Mouse (Mus musculus) liver, embryonic 12.5 days (tissue): Measurements from ENCODE around the gene Kmt2c. TPM values are rescaled to one million over a fixed set of nuclear protein-coding genes. Genes with fewer than 3 reads are reported as not detected.
A peak's percentile ranks its signal among the peaks of the same experiment; 100 is the strongest.

Experiments used
- ATAC-seq: fragments of 200-750 bp; cut with Nextera tagmentation; 2 replicates; pipeline ENCODE4 v1.8.0; 2017; ENCODE audit warnings: moderate number of reproducible peaks, mild to moderate bottlenecking, moderate library complexity
- H3K27ac ChIP-seq: fragments of 300-500 bp; sonication (generic); 2 replicates; pipeline ENCODE4 v1.5.1; 2016; ENCODE audit warnings: mild to moderate bottlenecking
- H3K27me3 ChIP-seq: fragments of 300-500 bp; sonication (generic); replicated peaks from 2 replicates; pipeline ENCODE4 v1.6.1; 2016; ENCODE audit warnings: mild to moderate bottlenecking, moderate library complexity
- H3K36me3 ChIP-seq: fragments of 300-500 bp; sonication (generic); 2 replicates; pipeline ENCODE4 v1.6.1; 2016; ENCODE audit warnings: mild to moderate bottlenecking, moderate library complexity
- H3K4me1 ChIP-seq: fragments of 300-500 bp; sonication (generic); 2 replicates; pipeline ENCODE4 v1.6.1; 2016
- H3K4me2 ChIP-seq: fragments of 300-500 bp; sonication (generic); 2 replicates; pipeline ENCODE4 v1.6.1; 2016; ENCODE audit warnings: mild to moderate bottlenecking, moderate library complexity
- H3K4me3 ChIP-seq: fragments of 300-500 bp; sonication (generic); 2 replicates; pipeline ENCODE4 v1.5.1; 2016; ENCODE audit warnings: mild to moderate bottlenecking, moderate library complexity
- H3K9ac ChIP-seq: fragments of 300-500 bp; sonication (generic); 2 replicates; pipeline ENCODE4 v1.6.1; 2016; ENCODE audit warnings: mild to moderate bottlenecking, moderate library complexity
- H3K9me3 ChIP-seq: fragments of 300-500 bp; sonication (generic); replicated peaks from 2 replicates; pipeline ENCODE4 v1.6.1; 2016; ENCODE audit warnings: mild to moderate bottlenecking, moderate library complexity
- WGBS: fragments of 180-500 bp; shearing (Covaris S2); methylation state at CpG from one replicate; pipeline ENCODE4 v1.1.7; 2016; ENCODE audit not compliant: insufficient replicate concordance; 5-methylcytosine and 5-hydroxymethylcytosine counted together
- polyA plus RNA-seq: library from polyadenylated mRNA; unstranded; fragments of >200 nt; fragmentation: Nextera tagmentation; extraction: Ambion mirVana; gene quantifications from 2 replicates; pipeline ENCODE4 v1.2.1, GENCODE M21; 2016

The Kmt2c gene
- polyA plus RNA-seq, 1 experiment from 2014 or later: 11.6 TPM

- Histone ChIP-seq H3K9me3 (no peaks in the 10 kb centered on the region), H3K9ac (no peak overlapping the region), H3K36me3 (peaks cover 68% of the 10 kb centered on the region), H3K4me1 (no peaks in the 10 kb centered on the region; the same call in 1 of the 2 replicates), H3K4me3 (no peak overlapping the region), H3K27me3 (no peaks in the 10 kb centered on the region), H3K27ac (no peak overlapping the region), H3K4me2 (no peak overlapping the region)
- WGBS: 91% methylated on average over 6 of the region's 6 CpGs
- ATAC-seq: no peak
These were observed 184.7 kb downstream of the Kmt2c start for GRCm38 (mm10) chr5:25313881-25314280.

GRCm38 (mm10) chr5:25310226-25310625 is 188.4 kb downstream of the Kmt2c start:
- H3K36me3 ChIP-seq: peaks cover 54% of the 10 kb centered on the region
- no peaks in the 10 kb centered on the region; the same call in 1 of the 2 replicates for H3K4me1 ChIP-seq
- H3K27ac ChIP-seq: no peak overlapping the region
- no peak overlapping the region for H3K4me2 ChIP-seq
- WGBS: 68% methylated on average over 2 of the region's 2 CpGs
- H3K27me3 ChIP-seq: no peaks in the 10 kb centered on the region
- no peak overlapping the region for H3K9ac ChIP-seq
- peak; percentile 64 for ATAC-seq
- no peaks in the 10 kb centered on the region for H3K9me3 ChIP-seq
- H3K4me3 ChIP-seq: no peak overlapping the region

DNA sequence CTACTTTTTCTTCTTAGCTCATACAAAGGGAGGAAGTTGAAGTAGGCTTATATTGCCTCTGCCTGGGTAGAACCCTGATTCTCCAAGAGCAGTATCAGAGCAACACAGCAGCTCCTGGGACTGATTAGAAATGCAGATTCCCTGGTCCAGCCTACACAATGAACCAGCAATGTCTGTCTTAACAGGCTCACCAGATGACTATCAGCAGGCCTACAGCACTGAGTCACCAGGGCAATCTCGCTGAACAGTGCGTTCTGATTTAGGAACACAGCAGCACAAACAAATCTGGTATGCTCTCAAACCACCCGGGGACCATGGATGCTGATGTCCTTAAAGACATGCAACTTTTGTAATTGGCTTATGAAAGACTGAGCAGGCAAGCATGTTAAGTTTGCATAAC is 201.8 kb downstream of the Kmt2c start:
- Histone ChIP-seq H3K4me1 (no peaks in the 10 kb centered on the region), H3K9me3 (no peaks in the 10 kb centered on the region), H3K9ac (no peak overlapping the region), H3K27ac (no peak overlapping the region), H3K27me3 (no peaks in the 10 kb centered on the region), H3K4me2 (no peak overlapping the region), H3K36me3 (peaks cover 60% of the 10 kb centered on the region), H3K4me3 (no peak overlapping the region)
- 60% methylated on average over 3 of the region's 3 CpGs for WGBS
- ATAC-seq: 0 out of 2 replicates have a peak, but pooled peaks have one; percentile 46

GRCm38 (mm10) chr5:25283988-25284387 is 214.6 kb downstream of the Kmt2c start:
- peaks cover 89% of the 10 kb centered on the region for H3K36me3 ChIP-seq
- no peaks in the 10 kb centered on the region for H3K4me1 ChIP-seq
- ATAC-seq: no peak
- 96% methylated on average over 13 of the region's 13 CpGs for WGBS
- H3K27ac ChIP-seq: no peak overlapping the region
- H3K9me3 ChIP-seq: no peaks in the 10 kb centered on the region
- no peak overlapping the region for H3K4me3 ChIP-seq
- H3K9ac ChIP-seq: no peak overlapping the region
- H3K27me3 ChIP-seq: no peaks in the 10 kb centered on the region
- no peak overlapping the region for H3K4me2 ChIP-seq

- H3K4me1 ChIP-seq: no peaks in the 10 kb centered on the region
- WGBS: 84% methylated on average over 6 of the region's 6 CpGs
- H3K4me2 ChIP-seq: no peak overlapping the region
- H3K4me3 ChIP-seq: no peak overlapping the region
- no peak for ATAC-seq
- H3K27me3 ChIP-seq: no peaks in the 10 kb centered on the region
- H3K36me3 ChIP-seq: peaks cover 76% of the 10 kb centered on the region
- no peaks in the 10 kb centered on the region for H3K9me3 ChIP-seq
- H3K27ac ChIP-seq: no peak overlapping the region
- H3K9ac ChIP-seq: no peak overlapping the region
These were observed 222.2 kb downstream of the Kmt2c start for GRCm38 (mm10) chr5:25276365-25276764.

DNA sequence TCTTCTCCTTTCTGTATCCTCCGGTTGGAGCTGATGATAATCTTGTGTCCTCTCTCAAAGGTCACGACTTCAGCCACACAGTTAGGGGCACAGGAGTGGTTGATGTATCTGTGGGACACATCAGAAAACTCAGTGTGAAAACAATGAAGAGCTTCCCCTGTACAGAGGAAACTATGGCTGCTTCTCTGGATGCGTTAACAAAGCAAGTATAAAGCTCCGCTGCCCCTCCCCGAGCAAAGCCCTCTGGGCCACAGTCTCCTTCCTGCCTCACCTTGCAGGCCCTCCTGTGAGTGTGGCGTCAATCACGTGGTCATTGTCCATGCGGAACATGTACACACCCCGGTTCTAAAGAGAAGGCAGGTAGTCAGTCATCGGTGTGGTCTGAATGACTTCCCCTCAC is 223.0 kb downstream of the Kmt2c start:
- Histone ChIP-seq H3K4me1 (no peaks in the 10 kb centered on the region), H3K4me2 (no peak overlapping the region), H3K4me3 (no peak overlapping the region), H3K9me3 (no peaks in the 10 kb centered on the region), H3K36me3 (peaks cover 74% of the 10 kb centered on the region), H3K27ac (no peak overlapping the region), H3K9ac (no peak overlapping the region), H3K27me3 (no peaks in the 10 kb centered on the region)
- no peak for ATAC-seq
- 80% methylated on average over 10 of the region's 10 CpGs for WGBS

DNA sequence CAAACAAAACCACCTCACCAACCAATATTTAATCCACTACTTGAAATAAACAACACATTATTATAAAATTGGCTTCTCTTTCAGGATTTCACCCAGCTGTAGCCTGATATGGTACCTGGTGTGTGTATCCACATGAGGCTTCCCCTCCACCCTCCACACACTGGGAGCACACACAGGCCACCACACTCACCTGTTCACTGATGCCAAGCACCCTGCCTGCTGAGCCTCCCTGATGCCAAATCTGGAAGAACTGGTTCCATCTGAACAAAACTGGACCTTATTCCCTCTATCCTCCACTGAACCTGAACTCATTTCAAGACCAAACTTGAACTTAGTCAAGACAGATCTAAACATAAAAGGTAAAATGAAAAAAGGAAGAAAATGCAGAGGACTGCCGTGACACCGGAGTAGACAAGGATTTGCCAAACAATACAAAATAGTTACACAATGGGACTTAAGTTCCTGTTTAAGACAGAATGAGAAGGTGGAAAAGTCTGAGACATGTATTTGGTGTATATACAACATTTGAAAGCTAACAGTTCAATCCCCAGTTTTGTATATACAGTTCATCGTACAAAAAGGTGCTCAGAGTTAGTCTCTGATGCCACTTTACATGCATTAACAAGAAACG is 230.2 kb downstream of the Kmt2c start:
- 87% methylated on average over 4 of the region's 4 CpGs for WGBS

DNA sequence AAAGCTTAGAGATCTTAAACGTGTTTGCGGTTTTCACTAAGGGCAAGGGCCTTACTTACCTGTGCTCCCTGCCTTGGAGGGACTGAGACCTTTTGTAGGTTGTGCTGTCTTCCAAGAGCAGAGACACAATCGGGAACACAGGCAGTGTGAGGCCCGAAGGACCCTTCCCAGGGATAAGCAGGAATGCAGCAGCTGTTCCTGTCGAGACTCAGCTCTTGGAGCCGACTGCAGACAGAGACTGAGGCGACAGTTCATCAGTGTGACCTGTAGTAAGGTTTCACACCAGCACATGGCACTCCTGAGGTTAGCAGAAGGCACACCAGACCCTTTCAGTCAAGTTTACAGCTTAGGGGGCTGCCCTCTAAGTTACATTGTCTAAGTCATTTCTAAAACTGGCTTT is 236.3 kb downstream of the Kmt2c start:
- ATAC-seq: no peak
- Histone ChIP-seq H3K9me3 (no peaks in the 10 kb centered on the region), H3K4me3 (no peak overlapping the region), H3K36me3 (peaks cover 17% of the 10 kb centered on the region), H3K4me2 (no peak overlapping the region), H3K27ac (no peak overlapping the region), H3K4me1 (no peaks in the 10 kb centered on the region), H3K9ac (no peak overlapping the region), H3K27me3 (no peaks in the 10 kb centered on the region)
- WGBS: 71% methylated on average over 7 of the region's 7 CpGs

More for the DNA sequence above, 230.2 kb downstream of the Kmt2c start:
- no peak overlapping the region for H3K4me2 ChIP-seq
- no peak for ATAC-seq
- H3K27me3 ChIP-seq: no peaks in the 10 kb centered on the region
- H3K4me3 ChIP-seq: no peak overlapping the region
- no peak overlapping the region for H3K27ac ChIP-seq
- peaks cover 33% of the 10 kb centered on the region for H3K36me3 ChIP-seq
- H3K9me3 ChIP-seq: no peaks in the 10 kb centered on the region
- H3K4me1 ChIP-seq: no peaks in the 10 kb centered on the region
- H3K9ac ChIP-seq: no peak overlapping the region

- Histone ChIP-seq H3K27ac (no peak overlapping the region), H3K9me3 (no peaks in the 10 kb centered on the region), H3K27me3 (no peaks in the 10 kb centered on the region), H3K4me2 (no peak overlapping the region), H3K4me1 (no peaks in the 10 kb centered on the region), H3K9ac (no peak overlapping the region), H3K4me3 (no peak overlapping the region), H3K36me3 (peaks cover 15% of the 10 kb centered on the region)
- 69% methylated on average over 6 of the region's 6 CpGs for WGBS
- ATAC-seq: no peak
These were observed 237.1 kb downstream of the Kmt2c start for GRCm38 (mm10) chr5:25261452-25261851.

DNA sequence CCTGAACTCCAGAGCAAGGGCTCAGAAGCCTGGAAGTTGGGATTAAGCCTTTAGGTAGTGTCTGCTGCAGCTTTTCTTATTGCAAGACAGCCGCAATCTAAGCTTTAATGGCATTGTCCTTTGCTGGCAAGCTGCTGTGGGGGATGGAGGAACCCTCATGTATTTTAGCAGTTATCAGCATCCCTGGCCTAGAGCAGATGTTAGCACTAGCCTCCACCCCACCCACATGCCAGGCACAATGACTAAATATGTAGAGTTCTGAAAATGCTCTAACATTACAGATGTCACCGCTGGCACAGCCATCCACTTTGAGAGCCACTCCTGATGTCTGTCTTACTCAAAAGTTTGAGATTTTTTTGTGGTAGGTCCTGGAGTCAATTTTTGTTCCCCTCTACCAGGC is 241.9 kb downstream of the Kmt2c start:
- H3K9ac ChIP-seq: no peak overlapping the region
- no peaks in the 10 kb centered on the region for H3K27me3 ChIP-seq

GRCm38 (mm10) chr5:25254491-25254890 is 244.1 kb downstream of the Kmt2c start:
- 72% methylated on average over 4 of the region's 4 CpGs for WGBS
- Histone ChIP-seq H3K4me3 (no peak overlapping the region), H3K4me1 (no peaks in the 10 kb centered on the region), H3K4me2 (no peak overlapping the region), H3K27me3 (no peaks in the 10 kb centered on the region), H3K9ac (no peak overlapping the region), H3K9me3 (no peaks in the 10 kb centered on the region), H3K27ac (no peak overlapping the region), H3K36me3 (peaks cover 22% of the 10 kb centered on the region)
- no peak for ATAC-seq

More for the DNA sequence above, 241.9 kb downstream of the Kmt2c start:
- Histone ChIP-seq H3K4me3 (no peak overlapping the region), H3K27ac (no peak overlapping the region), H3K36me3 (peaks cover 21% of the 10 kb centered on the region; the same call in 1 of the 2 replicates), H3K9me3 (no peaks in the 10 kb centered on the region), H3K4me2 (no peak overlapping the region), H3K4me1 (no peaks in the 10 kb centered on the region)
- ATAC-seq: no peak
- 78% methylated on average over 2 of the region's 2 CpGs for WGBS

DNA sequence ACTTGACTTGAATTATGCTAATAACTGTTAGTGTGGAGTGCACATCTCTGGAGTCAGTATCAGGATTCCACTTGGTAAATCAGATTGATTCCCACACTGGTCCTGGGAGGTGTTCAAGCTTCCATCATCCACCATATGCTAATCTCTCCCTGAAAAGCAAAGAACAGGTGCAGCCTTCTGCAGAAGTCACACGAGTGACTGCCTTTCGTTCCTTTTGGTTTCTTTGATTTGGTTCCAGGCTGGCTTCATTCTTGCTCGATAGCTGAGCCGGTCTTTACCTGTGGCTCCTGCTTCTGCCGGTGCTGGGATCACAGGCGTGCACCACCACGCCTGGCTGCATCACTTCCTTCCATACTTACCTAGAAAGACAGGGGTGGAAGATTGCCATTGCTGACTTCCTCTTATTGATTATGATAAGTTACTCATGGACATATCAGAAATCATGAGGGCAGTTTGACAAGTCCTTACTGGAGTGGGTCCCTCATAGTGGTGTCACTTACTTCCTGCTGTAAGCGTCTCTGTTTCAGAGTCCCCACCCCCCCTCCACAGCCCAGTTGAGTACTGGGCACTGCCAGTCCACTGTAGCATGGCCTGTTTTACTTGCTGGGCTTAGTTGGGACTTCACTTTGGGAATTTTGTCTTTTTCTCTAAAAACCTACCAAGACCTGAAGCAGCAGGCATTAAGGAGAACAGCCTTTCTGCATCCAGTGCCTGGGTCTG is 245.6 kb downstream of the Kmt2c start:
- Histone ChIP-seq H3K4me2 (no peak overlapping the region), H3K9ac (no peak overlapping the region), H3K36me3 (peaks cover 18% of the 10 kb centered on the region), H3K4me3 (no peak overlapping the region), H3K27me3 (no peaks in the 10 kb centered on the region), H3K4me1 (no peaks in the 10 kb centered on the region), H3K9me3 (no peaks in the 10 kb centered on the region), H3K27ac (no peak overlapping the region)
- ATAC-seq: no peak
- WGBS: 74% methylated on average over 8 of the region's 8 CpGs
